Mouse (Mus musculus) C2C12 (cell line): ENCODE measurements around the gene Eps8l1.

ENCODE experiments used
- CEBPB ChIP-seq: IDR thresholded peaks from one replicate; pipeline ENCODE4 v1.6.1; 2011; ENCODE audit warnings: low read depth, mild to moderate bottlenecking, control low read depth, moderate library complexity
- CTCF ChIP-seq: IDR thresholded peaks from one replicate; pipeline ENCODE4 v1.5.1; 2011; ENCODE audit not compliant: control insufficient read depth, insufficient read depth, insufficient read length
- MAX ChIP-seq: IDR thresholded peaks from one replicate; pipeline ENCODE4 v1.6.1; 2011; ENCODE audit warnings: mild to moderate bottlenecking, control low read depth
- USF1 ChIP-seq: IDR thresholded peaks from one replicate; pipeline ENCODE4 v1.6.1; 2011; ENCODE audit warnings: low read depth, mild to moderate bottlenecking, control low read depth, moderate library complexity

- TF ChIP-seq CTCF (no peak), MAX (no peak), CEBPB (no peak), USF1 (no peak)
Measured at GRCm38 (mm10) chr7:4516332-4517050, 56.0 kb downstream of the Eps8l1 start, which contains the start of gene Tnnt1.
